In the genomic region with DNA sequence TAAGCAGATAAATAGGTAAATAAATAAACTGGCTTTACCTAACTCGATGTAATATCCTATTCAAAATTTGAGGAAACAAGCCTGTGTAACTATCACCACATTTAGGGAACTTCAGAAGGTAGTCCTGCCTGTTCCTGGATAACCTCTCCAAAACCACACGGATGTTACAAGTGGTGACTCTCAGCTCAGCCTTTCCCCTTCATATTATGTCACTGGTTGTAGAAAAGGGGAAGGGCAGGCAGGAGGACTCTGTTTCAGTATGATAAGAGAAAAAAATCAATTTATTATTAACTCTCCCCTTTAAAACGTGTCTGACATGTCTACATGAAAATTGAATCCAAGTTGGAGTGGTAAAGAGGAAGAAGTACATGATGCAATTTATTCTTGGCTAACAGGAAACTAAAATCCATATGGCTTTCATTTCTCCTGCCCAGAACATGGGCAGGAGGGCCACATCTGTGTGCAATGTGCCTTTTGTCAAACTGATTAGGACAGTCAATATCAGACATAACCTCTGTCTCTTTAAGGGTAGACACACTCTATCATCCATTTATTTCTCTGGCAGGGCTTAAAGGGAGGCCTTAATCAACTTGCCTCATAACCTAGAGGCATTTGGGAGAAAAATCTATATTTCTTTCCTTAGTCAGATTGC, we compare ENCODE assay signal across 18 mouse cellular contexts.
DNase-seq lines count a peak whose midpoint lies in the region; ATAC-seq lines count a peak whose summit lies in the region.
"Had no signal": no experiment of that assay in that cellular context is flagged by ENCODE, and none has a peak within 500 bp of the region (broad histone marks: within the 10 kb centered on the region; RNA-seq: fewer than 3 reads in every experiment).

No protein-coding gene starts in this region.

- no peak overlapping the region for H3K4me3 ChIP-seq in lung, embryonic 16.5 days (ENCODE audit: low read length)
- no peak overlapping the region for H3K4me3 ChIP-seq in limb, embryonic 10.5 days
- H3K4me3 ChIP-seq in forebrain, embryonic 15.5 days: no peak overlapping the region
- H3K4me3 ChIP-seq: forebrain, embryonic 12.5 days; gastrocnemius, adult 2 months; heart, adult 2 months; liver, embryonic 15.5 days; midbrain, embryonic 12.5 days had no signal

- H3K4me2 ChIP-seq in lung, embryonic 16.5 days (ENCODE audit: low read depth, low read length): no peak overlapping the region
- no peak overlapping the region for H3K4me2 ChIP-seq in forebrain, embryonic 15.5 days (replicated peaks)
- H3K4me2 ChIP-seq: forebrain, embryonic 12.5 days; hindbrain, embryonic 14.5 days; liver, embryonic 15.5 days; midbrain, embryonic 12.5 days had no signal

- no peak overlapping the region for H3K9ac ChIP-seq in lung, embryonic 16.5 days (ENCODE audit: low read length)
- H3K9ac ChIP-seq in forebrain, embryonic 15.5 days (replicated peaks): no peak overlapping the region
- H3K9ac ChIP-seq: forebrain, embryonic 12.5 days; hindbrain, embryonic 14.5 days; liver, embryonic 15.5 days; midbrain, embryonic 12.5 days had no signal

- no peak overlapping the region for H3K27ac ChIP-seq in lung, embryonic 16.5 days (ENCODE audit: low read length)
- 0 out of 2 replicates have a peak overlapping the region, but pooled peaks have one; percentile 48 for H3K27ac ChIP-seq in limb, embryonic 10.5 days
- H3K27ac ChIP-seq in forebrain, embryonic 15.5 days (replicated peaks): no peak overlapping the region
- H3K27ac ChIP-seq: forebrain, embryonic 12.5 days; gastrocnemius, adult 2 months; heart, adult 2 months; hindbrain, embryonic 14.5 days; liver, embryonic 15.5 days; midbrain, embryonic 12.5 days had no signal

- no peaks in the 10 kb centered on the region for H3K9me3 ChIP-seq in lung, embryonic 16.5 days (ENCODE audit: control insufficient read depth, low read length)
- H3K9me3 ChIP-seq in limb, embryonic 10.5 days (replicated peaks): no peaks in the 10 kb centered on the region
- H3K9me3 ChIP-seq in forebrain, embryonic 15.5 days: no peaks in the 10 kb centered on the region
- H3K9me3 ChIP-seq: forebrain, embryonic 12.5 days; liver, embryonic 15.5 days; midbrain, embryonic 12.5 days had no signal

- no peaks in the 10 kb centered on the region for H3K27me3 ChIP-seq in lung, embryonic 16.5 days (ENCODE audit: control insufficient read depth, insufficient read depth, low read depth, low read length)
- H3K27me3 ChIP-seq in limb, embryonic 10.5 days (ENCODE audit: low read depth, poor library complexity, severe bottlenecking): no peaks in the 10 kb centered on the region
- H3K27me3 ChIP-seq in forebrain, embryonic 15.5 days: no peaks in the 10 kb centered on the region
- H3K27me3 ChIP-seq: forebrain, embryonic 12.5 days; liver, embryonic 15.5 days; midbrain, embryonic 12.5 days had no signal

- no peaks in the 10 kb centered on the region for H3K4me1 ChIP-seq in lung, embryonic 16.5 days (replicated peaks; ENCODE audit: control insufficient read depth, insufficient read depth, low read length)
- peaks cover 15% of the 10 kb centered on the region for H3K4me1 ChIP-seq in limb, embryonic 10.5 days
- 0 out of 2 replicates have a peak, but pooled peaks cover 3% of the 10 kb centered on the region for H3K4me1 ChIP-seq in forebrain, embryonic 15.5 days
- H3K4me1 ChIP-seq: forebrain, embryonic 12.5 days; liver, embryonic 15.5 days; midbrain, embryonic 12.5 days had no signal

- H3K36me3 ChIP-seq in lung, embryonic 16.5 days (ENCODE audit: control insufficient read depth, insufficient read depth, low read length): no peaks in the 10 kb centered on the region
- no peaks in the 10 kb centered on the region for H3K36me3 ChIP-seq in limb, embryonic 10.5 days
- no peaks in the 10 kb centered on the region for H3K36me3 ChIP-seq in forebrain, embryonic 15.5 days
- H3K36me3 ChIP-seq: forebrain, embryonic 12.5 days; liver, embryonic 15.5 days; midbrain, embryonic 12.5 days had no signal

- ATAC-seq in lung, embryonic 16.5 days (ENCODE audit: low read depth): peak; percentile 62; the same call in 1 of the 2 replicates
- no peak for ATAC-seq in forebrain, embryonic 15.5 days (replicated peaks)

- 29% methylated on average over 3 of the region's 3 CpGs for WGBS in lung, embryonic 16.5 days
- whole genome bisulfite sequencing in limb, embryonic 10.5 days: 42% methylated on average over 3 of the region's 3 CpGs
- 72% methylated on average over 3 of the region's 3 CpGs for WGBS in forebrain, embryonic 15.5 days

- DNase-seq in lung, postnatal 36 days: no peak
- DNase-seq in embryo, embryonic 10.5 days (ENCODE audit: low spot score): peak; percentile 39
- no peak for DNase-seq in limb, embryonic 10.5 days (ENCODE audit: low spot score)
- DNase-seq in frontal cortex, postnatal 36 days (ENCODE audit: low spot score in 2 of 2): no peak
- DNase-seq in ovary, adult 18-20 months (ENCODE audit: low spot score): no peak
- DNase-seq: adrenal gland, postnatal 25 days; cerebellum, postnatal 14 days; gastrocnemius, adult 2 months; heart, adult 2 months; kidney, adult 11 months; kidney, postnatal 36 days; thymus, postnatal 36 days had no signal
